Mouse (Mus musculus): ENCODE results near the gene Olfr821. TPM values are rescaled to one million over a fixed set of nuclear protein-coding genes. Genes with fewer than 3 reads are reported as not detected.
"Not testable (repeated sequence)": the region's sequence is repeated elsewhere in the genome, so short reads cannot be mapped to it uniquely, and the experiment has no call there.

The Olfr821 gene
- polyA plus RNA-seq (2014; fragmentation: Nextera tagmentation; extraction: Ambion mirVana), result not detected in 2 replicates

GRCm38 (mm10) chr10:130030048-130030447 lies at the start of gene Olfr821:
TSS of gene Olfr821 (plus strand) at chr10:130030348.
- Histone ChIP-seq H3K27me3 (ENCODE audit: control insufficient read depth, insufficient read depth, low read length) (no peaks in the 10 kb centered on the region), H3K4me3 (ENCODE audit: low read depth, low read length) (no peak within 1 kb of the TSS), H3K4me2 (replicated peaks; ENCODE audit: low read depth, low read length) (no peak within 1 kb of the TSS), H3K9me3 (ENCODE audit: control insufficient read depth, low read length) (no peaks in the 10 kb centered on the region), H3K36me3 (ENCODE audit: control insufficient read depth, insufficient read depth, low read length) (no peaks in the 10 kb centered on the region), H3K27ac (ENCODE audit: low read depth, low read length) (no peak within 1 kb of the TSS), H3K9ac (ENCODE audit: low read depth, low read length) (no peak within 1 kb of the TSS), H3K4me1 (replicated peaks; ENCODE audit: control insufficient read depth, insufficient read depth, low read length) (no peaks in the 10 kb centered on the region)
- no peak for ATAC-seq (ENCODE audit: low FRiP score)
- DNase-seq (ENCODE audit: low spot score), result no peak

- H3K4me2 ChIP-seq (replicated peaks; ENCODE audit: low read depth, low read length); H3K36me3 ChIP-seq (ENCODE audit: control insufficient read depth, insufficient read depth, low read length); H3K4me1 ChIP-seq (replicated peaks; ENCODE audit: control insufficient read depth, insufficient read depth, low read length); H3K4me3 ChIP-seq (ENCODE audit: low read depth, low read length); H3K9ac ChIP-seq (ENCODE audit: low read depth, low read length); H3K9me3 ChIP-seq (ENCODE audit: control insufficient read depth, low read length); H3K27ac ChIP-seq (ENCODE audit: low read depth, low read length); H3K27me3 ChIP-seq (ENCODE audit: control insufficient read depth, insufficient read depth, low read length); DNase-seq (ENCODE audit: low spot score): not testable (repeated sequence)
- no CpG with 5 or more reads among the region's 3 CpGs for WGBS
- ATAC-seq (ENCODE audit: low FRiP score), result peak; percentile 64
Measured at GRCm38 (mm10) chr10:129981867-129982266, 48.3 kb upstream of the Olfr821 start.

GRCm38 (mm10) chr10:129984962-129985361 lies 45.2 kb upstream of the Olfr821 start, which contains the start of gene Gm10310:
TSS of gene Gm10310 (minus strand) at chr10:129985062.
- not testable (repeated sequence) for H3K4me3 ChIP-seq (ENCODE audit: low read depth, low read length); H3K4me1 ChIP-seq (replicated peaks; ENCODE audit: control insufficient read depth, insufficient read depth, low read length); DNase-seq (ENCODE audit: low spot score); H3K9me3 ChIP-seq (ENCODE audit: control insufficient read depth, low read length); H3K27me3 ChIP-seq (ENCODE audit: control insufficient read depth, insufficient read depth, low read length); H3K4me2 ChIP-seq (replicated peaks; ENCODE audit: low read depth, low read length); H3K27ac ChIP-seq (ENCODE audit: low read depth, low read length); ATAC-seq (ENCODE audit: low FRiP score); H3K36me3 ChIP-seq (ENCODE audit: control insufficient read depth, insufficient read depth, low read length); H3K9ac ChIP-seq (ENCODE audit: low read depth, low read length)
- WGBS, result no CpG with 5 or more reads among the region's 1 CpGs

GRCm38 (mm10) chr10:130004104-130004503 lies 26.0 kb upstream of the Olfr821 start:
- H3K27me3 ChIP-seq (ENCODE audit: control insufficient read depth, insufficient read depth, low read length); H3K4me2 ChIP-seq (replicated peaks; ENCODE audit: low read depth, low read length); H3K9ac ChIP-seq (ENCODE audit: low read depth, low read length); H3K36me3 ChIP-seq (ENCODE audit: control insufficient read depth, insufficient read depth, low read length); H3K27ac ChIP-seq (ENCODE audit: low read depth, low read length); DNase-seq (ENCODE audit: low spot score); H3K4me1 ChIP-seq (replicated peaks; ENCODE audit: control insufficient read depth, insufficient read depth, low read length); ATAC-seq (ENCODE audit: low FRiP score); H3K4me3 ChIP-seq (ENCODE audit: low read depth, low read length); H3K9me3 ChIP-seq (ENCODE audit: control insufficient read depth, low read length): not testable (repeated sequence)
- 89% methylated on average over 4 of the region's 4 CpGs for WGBS

GRCm38 (mm10) chr10:130005366-130005765 lies 24.8 kb upstream of the Olfr821 start:
- not testable (repeated sequence) for H3K36me3 ChIP-seq (ENCODE audit: control insufficient read depth, insufficient read depth, low read length); H3K27me3 ChIP-seq (ENCODE audit: control insufficient read depth, insufficient read depth, low read length); DNase-seq (ENCODE audit: low spot score); H3K4me2 ChIP-seq (replicated peaks; ENCODE audit: low read depth, low read length); H3K27ac ChIP-seq (ENCODE audit: low read depth, low read length); H3K9me3 ChIP-seq (ENCODE audit: control insufficient read depth, low read length); H3K4me1 ChIP-seq (replicated peaks; ENCODE audit: control insufficient read depth, insufficient read depth, low read length); ATAC-seq (ENCODE audit: low FRiP score); H3K9ac ChIP-seq (ENCODE audit: low read depth, low read length); H3K4me3 ChIP-seq (ENCODE audit: low read depth, low read length)
- 93% methylated on average over 4 of the region's 4 CpGs for WGBS

- ATAC-seq (ENCODE audit: low FRiP score) (no peak), DNase-seq (ENCODE audit: low spot score) (no peak)
- Histone ChIP-seq H3K27ac (ENCODE audit: low read depth, low read length) (no peak within 1 kb of the TSS), H3K9ac (ENCODE audit: low read depth, low read length) (no peak within 1 kb of the TSS), H3K4me2 (replicated peaks; ENCODE audit: low read depth, low read length) (no peak within 1 kb of the TSS), H3K9me3 (ENCODE audit: control insufficient read depth, low read length) (no peaks in the 10 kb centered on the region), H3K4me3 (ENCODE audit: low read depth, low read length) (no peak within 1 kb of the TSS), H3K27me3 (ENCODE audit: control insufficient read depth, insufficient read depth, low read length) (no peaks in the 10 kb centered on the region), H3K4me1 (replicated peaks; ENCODE audit: control insufficient read depth, insufficient read depth, low read length) (no peaks in the 10 kb centered on the region), H3K36me3 (ENCODE audit: control insufficient read depth, insufficient read depth, low read length) (no peaks in the 10 kb centered on the region)
Measured at GRCm38 (mm10) chr10:130012321-130012720, 17.8 kb upstream of the Olfr821 start, which contains the start of gene Olfr820. TSS of gene Olfr820 (plus strand) at chr10:130012621.

GRCm38 (mm10) chr10:130037096-130037495 lies 6.9 kb downstream of the Olfr821 start:
- no peak for ATAC-seq (ENCODE audit: low FRiP score)
- Histone ChIP-seq H3K4me3 (ENCODE audit: low read depth, low read length) (no peak overlapping the region), H3K4me1 (replicated peaks; ENCODE audit: control insufficient read depth, insufficient read depth, low read length) (no peaks in the 10 kb centered on the region), H3K36me3 (ENCODE audit: control insufficient read depth, insufficient read depth, low read length) (no peaks in the 10 kb centered on the region), H3K27ac (ENCODE audit: low read depth, low read length) (no peak overlapping the region), H3K27me3 (ENCODE audit: control insufficient read depth, insufficient read depth, low read length) (no peaks in the 10 kb centered on the region), H3K4me2 (replicated peaks; ENCODE audit: low read depth, low read length) (no peak overlapping the region), H3K9ac (ENCODE audit: low read depth, low read length) (no peak overlapping the region), H3K9me3 (ENCODE audit: control insufficient read depth, low read length) (no peaks in the 10 kb centered on the region)
- 70% methylated on average over 6 of the region's 6 CpGs for WGBS
- DNase-seq (ENCODE audit: low spot score), result no peak

- no peak within 1 kb of the TSS for H3K4me3 ChIP-seq (ENCODE audit: low read depth, low read length)
- no peaks in the 10 kb centered on the region for H3K4me1 ChIP-seq (replicated peaks; ENCODE audit: control insufficient read depth, insufficient read depth, low read length)
- DNase-seq (ENCODE audit: low spot score) (no peak), ATAC-seq (ENCODE audit: low FRiP score) (no peak)
- no peaks in the 10 kb centered on the region for H3K36me3 ChIP-seq (ENCODE audit: control insufficient read depth, insufficient read depth, low read length)
- no peaks in the 10 kb centered on the region for H3K9me3 ChIP-seq (ENCODE audit: control insufficient read depth, low read length)
- no peak within 1 kb of the TSS for H3K9ac ChIP-seq (ENCODE audit: low read depth, low read length)
- no peak within 1 kb of the TSS for H3K4me2 ChIP-seq (replicated peaks; ENCODE audit: low read depth, low read length)
- no peaks in the 10 kb centered on the region for H3K27me3 ChIP-seq (ENCODE audit: control insufficient read depth, insufficient read depth, low read length)
- H3K27ac ChIP-seq (ENCODE audit: low read depth, low read length), result no peak within 1 kb of the TSS
Measured at GRCm38 (mm10) chr10:130070910-130071309, 40.8 kb downstream of the Olfr821 start, which contains the start of gene Olfr822. TSS of gene Olfr822 (plus strand) at chr10:130071210.

All from hindbrain, embryonic 11.5 days (tissue).